Comparison of ENCODE assay signal across 14 mouse cellular contexts in genomic region chr8:124339742-124340141, GRCm38 (mm10).
"Had no signal": no experiment of that assay in that cellular context is flagged by ENCODE, and none has a peak within 500 bp of the region (broad histone marks: within the 10 kb centered on the region; RNA-seq: fewer than 3 reads in every experiment).

No protein-coding gene starts in this region.

- DNase-seq: layer of hippocampus, postnatal 36 days; liver, embryonic 13.5 days; lung, adult 2 months; lung, postnatal 14 days; lung, postnatal 4 days; right cerebral cortex, postnatal 25 days; spleen, adult 18-20 months; thymus, adult 18-20 months had no signal

- H3K4me1 ChIP-seq: stomach, embryonic 15.5 days had no signal

- H3K9me3 ChIP-seq: liver, embryonic 13.5 days; megakaryocyte, embryonic 14.5 days; midbrain, embryonic 12.5 days; stomach, embryonic 15.5 days had no signal

- H3K27me3 ChIP-seq: liver, embryonic 13.5 days; megakaryocyte, embryonic 14.5 days; midbrain, embryonic 12.5 days; stomach, embryonic 15.5 days had no signal

- ATAC-seq: intestine, postnatal 0 days had no signal

- H3K4me2 ChIP-seq: liver, embryonic 13.5 days; midbrain, embryonic 12.5 days; stomach, embryonic 15.5 days had no signal

- H3K9ac ChIP-seq: liver, embryonic 13.5 days; midbrain, embryonic 12.5 days; stomach, embryonic 15.5 days had no signal

- H3K4me3 ChIP-seq: left cerebral cortex, adult 2 months; liver, embryonic 13.5 days; megakaryocyte, embryonic 14.5 days; midbrain, embryonic 12.5 days; stomach, embryonic 15.5 days had no signal

- H3K27ac ChIP-seq: kidney, postnatal 0 days; left cerebral cortex, adult 2 months; liver, embryonic 13.5 days; midbrain, embryonic 12.5 days; stomach, embryonic 15.5 days had no signal
